Comparison of ENCODE assay signal across 24 mouse cellular contexts in genomic region chr1:105746858-105747596, GRCm38 (mm10). TPM values are rescaled to one million over a fixed set of nuclear protein-coding genes. Genes with fewer than 3 reads are reported as not detected.
DNase-seq lines count a peak whose midpoint lies in the region; ATAC-seq and TF ChIP-seq lines count a peak whose summit lies in the region.
"Had no signal": no experiment of that assay in that cellular context is flagged by ENCODE, and none has a peak within 500 bp of the region (broad histone marks: within the 10 kb centered on the region; RNA-seq: fewer than 3 reads in every experiment).

No protein-coding gene starts in this region.

- 0 out of 2 replicates have a peak overlapping the region, but pooled peaks have one; percentile 6 for H3K27ac ChIP-seq in intestine, postnatal 0 days (ENCODE audit: low read depth, low read length)
- H3K27ac ChIP-seq in intestine, embryonic 15.5 days, result no peak overlapping the region
- H3K27ac ChIP-seq in liver, adult 2 months (replicated peaks; ENCODE audit: insufficient read depth, low read depth, low read length), result no peak overlapping the region
- no peak overlapping the region for H3K27ac ChIP-seq in liver, embryonic 11.5 days (ENCODE audit: low read depth, low read length)
- no peak overlapping the region for H3K27ac ChIP-seq in heart, embryonic 10.5 days
- H3K27ac ChIP-seq: embryonic facial prominence, embryonic 15.5 days; forebrain, embryonic 10.5 days; gastrocnemius, adult 2 months; heart, adult 2 months; hindbrain, embryonic 10.5 days; hindbrain, embryonic 15.5 days had no signal

- H3K79me2 ChIP-seq in liver, adult 2 months (ENCODE audit: control insufficient read depth, insufficient read depth, low read length), result no peaks in the 10 kb centered on the region

- no peak overlapping the region for H3K4me2 ChIP-seq in intestine, postnatal 0 days (replicated peaks; ENCODE audit: low read depth)
- H3K4me2 ChIP-seq in intestine, embryonic 15.5 days (replicated peaks), result no peak overlapping the region
- H3K4me2 ChIP-seq in liver, embryonic 11.5 days, result no peak overlapping the region
- H3K4me2 ChIP-seq: embryonic facial prominence, embryonic 15.5 days; heart, embryonic 12.5 days; hindbrain, embryonic 15.5 days had no signal

- ATAC-seq in intestine, postnatal 0 days, result peak; percentile 65
- ATAC-seq in intestine, embryonic 15.5 days, result no peak
- ATAC-seq in liver, embryonic 11.5 days (replicated peaks; ENCODE audit: low FRiP score), result no peak
- ATAC-seq in granulocyte monocyte progenitor cell, adult 5-6 weeks (replicated peaks; ENCODE audit: poor library complexity, severe bottlenecking), result peak; percentile 60
- peak; percentile 62; the same call in 1 of the 2 replicates for ATAC-seq in monocyte, adult 5-6 weeks (replicated peaks; ENCODE audit: insufficient number of reproducible peaks, low FRiP score, low TSS enrichment, poor library complexity, severe bottlenecking)
- ATAC-seq: CD4-positive, CD25-positive, alpha-beta regulatory T cell, adult 4 months; forebrain, embryonic 14.5 days had no signal

- no peaks in the 10 kb centered on the region for H3K4me1 ChIP-seq in intestine, postnatal 0 days (replicated peaks; ENCODE audit: control insufficient read depth, insufficient read depth, low read length)
- no peaks in the 10 kb centered on the region for H3K4me1 ChIP-seq in intestine, embryonic 15.5 days (replicated peaks)
- H3K4me1 ChIP-seq in liver, adult 2 months (ENCODE audit: control insufficient read depth, insufficient read depth, low read length), result no peaks in the 10 kb centered on the region
- H3K4me1 ChIP-seq in liver, embryonic 11.5 days (replicated peaks; ENCODE audit: control insufficient read depth, insufficient read depth, low read length), result no peaks in the 10 kb centered on the region
- no peaks in the 10 kb centered on the region for H3K4me1 ChIP-seq in heart, embryonic 10.5 days
- H3K4me1 ChIP-seq: embryonic facial prominence, embryonic 15.5 days; forebrain, embryonic 10.5 days; heart, embryonic 12.5 days; hindbrain, embryonic 10.5 days; hindbrain, embryonic 15.5 days had no signal

- no peak overlapping the region for H3K9ac ChIP-seq in intestine, postnatal 0 days (ENCODE audit: low read depth, low read length)
- H3K9ac ChIP-seq in intestine, embryonic 15.5 days, result no peak overlapping the region
- H3K9ac ChIP-seq in liver, adult 2 months (ENCODE audit: low read depth, low read length), result no peak overlapping the region
- no peak overlapping the region for H3K9ac ChIP-seq in liver, embryonic 11.5 days (ENCODE audit: low read depth, low read length)
- H3K9ac ChIP-seq: embryonic facial prominence, embryonic 15.5 days; heart, embryonic 12.5 days; hindbrain, embryonic 15.5 days had no signal

- WGBS in intestine, postnatal 0 days, result 66% methylated on average over 5 of the region's 5 CpGs
- 90% methylated on average over 5 of the region's 5 CpGs for WGBS in intestine, embryonic 15.5 days
- 79% methylated on average over 5 of the region's 5 CpGs for WGBS in liver, adult 2 months
- 87% methylated on average over 5 of the region's 5 CpGs for WGBS in liver, embryonic 11.5 days
- 92% methylated on average over 5 of the region's 5 CpGs for WGBS in heart, embryonic 10.5 days

- DNase-seq in liver, adult 2 months (ENCODE audit: extremely low read depth, low read depth, low spot score), result peak; percentile 24
- no peak for DNase-seq in liver, embryonic 11.5 days (ENCODE audit: low spot score)
- no peak for DNase-seq in heart, embryonic 10.5 days (ENCODE audit: low spot score)
- no peak for DNase-seq in urinary bladder, postnatal 25 days (ENCODE audit: low spot score)
- DNase-seq: adrenal gland, adult 8-10 months; B cell, adult 2 months; cerebellum, adult 18-20 months; cerebellum, adult 9-11 months; cerebellum, postnatal 36 days; gastrocnemius, adult 2 months; heart, adult 2 months had no signal

- no peak for TF ChIP-seq POLR2A in liver, adult 2 months (IDR thresholded peaks at IDR 0.05; ENCODE audit: extremely low read depth, insufficient read depth, low read length)

- no peak for TF ChIP-seq CTCF in intestine, postnatal 0 days (IDR thresholded peaks at IDR 0.05; ENCODE audit: low read depth)
- TF ChIP-seq CTCF in liver, adult 2 months (IDR thresholded peaks at IDR 0.05; ENCODE audit: low read depth, low read length), result no peak

- no peak overlapping the region for H3K4me3 ChIP-seq in intestine, postnatal 0 days (ENCODE audit: low read depth, low read length)
- no peak overlapping the region for H3K4me3 ChIP-seq in intestine, embryonic 15.5 days (replicated peaks)
- no peak overlapping the region for H3K4me3 ChIP-seq in liver, adult 2 months (ENCODE audit: insufficient read depth, low read depth, low read length)
- no peak overlapping the region for H3K4me3 ChIP-seq in liver, embryonic 11.5 days (ENCODE audit: low read depth, low read length)
- no peak overlapping the region for H3K4me3 ChIP-seq in heart, embryonic 10.5 days
- H3K4me3 ChIP-seq: embryonic facial prominence, embryonic 15.5 days; erythroblast, embryonic 14.5 days; forebrain, embryonic 10.5 days; gastrocnemius, adult 2 months; heart, adult 2 months; heart, embryonic 12.5 days; hindbrain, embryonic 10.5 days; hindbrain, embryonic 15.5 days had no signal

- H3K27me3 ChIP-seq in intestine, postnatal 0 days (replicated peaks; ENCODE audit: control insufficient read depth, insufficient read depth, low read length), result no peaks in the 10 kb centered on the region
- H3K27me3 ChIP-seq in intestine, embryonic 15.5 days (replicated peaks), result no peaks in the 10 kb centered on the region
- no peaks in the 10 kb centered on the region for H3K27me3 ChIP-seq in liver, adult 2 months (ENCODE audit: control insufficient read depth, insufficient read depth, low read length)
- no peaks in the 10 kb centered on the region for H3K27me3 ChIP-seq in liver, embryonic 11.5 days (replicated peaks; ENCODE audit: control insufficient read depth, insufficient read depth, low read length)
- no peaks in the 10 kb centered on the region for H3K27me3 ChIP-seq in heart, embryonic 10.5 days (ENCODE audit: insufficient read depth, poor library complexity, severe bottlenecking)
- H3K27me3 ChIP-seq: embryonic facial prominence, embryonic 15.5 days; heart, embryonic 12.5 days; hindbrain, embryonic 15.5 days had no signal

- peaks cover 29% of the 10 kb centered on the region for H3K36me3 ChIP-seq in intestine, postnatal 0 days (ENCODE audit: control insufficient read depth, insufficient read depth)
- peaks cover 2% of the 10 kb centered on the region; the same call in 1 of the 2 replicates for H3K36me3 ChIP-seq in intestine, embryonic 15.5 days
- peaks cover 63% of the 10 kb centered on the region for H3K36me3 ChIP-seq in liver, adult 2 months (ENCODE audit: control insufficient read depth, insufficient read depth, low read length)
- peaks cover 3% of the 10 kb centered on the region; the same call in 1 of the 2 replicates for H3K36me3 ChIP-seq in liver, embryonic 11.5 days (ENCODE audit: control insufficient read depth, insufficient read depth, low read length)
- H3K36me3 ChIP-seq in heart, embryonic 10.5 days, result peaks cover 40% of the 10 kb centered on the region

- no peaks in the 10 kb centered on the region for H3K9me3 ChIP-seq in intestine, postnatal 0 days (ENCODE audit: control insufficient read depth)
- H3K9me3 ChIP-seq in intestine, embryonic 15.5 days, result no peaks in the 10 kb centered on the region
- H3K9me3 ChIP-seq in liver, embryonic 11.5 days (ENCODE audit: control insufficient read depth, low read length), result no peaks in the 10 kb centered on the region
- H3K9me3 ChIP-seq in heart, embryonic 10.5 days, result no peaks in the 10 kb centered on the region
- H3K9me3 ChIP-seq: embryonic facial prominence, embryonic 15.5 days; forebrain, embryonic 10.5 days; G1E; heart, embryonic 12.5 days; hindbrain, embryonic 10.5 days; hindbrain, embryonic 15.5 days had no signal

RNA-seq across cellular contexts. Expression of gene Tnfrsf11a, which starts 33.5 kb away (rescaled TPM):
- 23.4 and 24.3 TPM in 2 replicates for polyA plus RNA-seq in intestine, postnatal 0 days (2015; fragmentation: Nextera tagmentation; extraction: Ambion mirVana)
- 9.1 and 9.5 TPM in 2 replicates for polyA plus RNA-seq in intestine, embryonic 15.5 days (2015; fragmentation: Nextera tagmentation; extraction: Ambion mirVana)
- total RNA-seq in liver, adult 2 months (2014; rRNA removed), result 1.2 TPM in 2 replicates
- polyA plus RNA-seq in liver, adult 2 months (2012; rRNA removed), result 0.24 and 0.45 TPM in 2 replicates
- 0.51 and 0.69 TPM in 2 replicates for polyA plus RNA-seq in liver, embryonic 11.5 days (2014; fragmentation: Nextera tagmentation; extraction: Ambion mirVana)
- total RNA-seq in granulocyte monocyte progenitor cell, adult 5-6 weeks (2014; fragmentation: Nextera tagmentation), result 0.54 and 0.98 TPM in 2 replicates
- 0.13 and 1.5 TPM in 2 replicates for total RNA-seq in granulocyte monocyte progenitor cell, adult 5-6 weeks (2017)
- 3.9 to 7.4 TPM (median 6.6 TPM) in 3 replicates for total RNA-seq in monocyte, adult 5-6 weeks (2017)
- 0.10 and 0.35 TPM in 2 replicates for polyA plus RNA-seq in heart, embryonic 10.5 days (2016; fragmentation: Nextera tagmentation; extraction: Ambion mirVana)
- polyA plus RNA-seq: erythroblast, embryonic 14.5 days; G1E had no signal

Comparison
In these comparisons a context has a peak if more than half of its experiments do, and no peak if none do; other contexts are left out.
1. ATAC-seq: peak in intestine, postnatal 0 days (single experiment), granulocyte monocyte progenitor cell, adult 5-6 weeks (single experiment) and monocyte, adult 5-6 weeks (single experiment); none in intestine, embryonic 15.5 days (single experiment) and liver, embryonic 11.5 days (single experiment).